Mouse (Mus musculus) MEL (cell line): ENCODE results near the gene Sh3rf3.

Source experiments
- CTCF ChIP-seq, 3 experiments: IDR thresholded peaks in 2 of 3; conservative IDR thresholded peaks in 1 of 3; 2 replicates each; pipeline ENCODE4 v1.5.1; 2011 to 2012; ENCODE audit warnings: low read length in 3 of 3, low read depth in 2 of 3, mild to moderate bottlenecking in 2 of 3, improper control_type of control experiment in 1 of 3, inconsistent platforms in 1 of 3, mixed read lengths in 1 of 3, moderate library complexity in 1 of 3; ENCODE audit not compliant: control insufficient read depth in 1 of 3, insufficient read depth in 1 of 3, poor library complexity in 1 of 3, severe bottlenecking in 1 of 3
- HCFC1 ChIP-seq: IDR thresholded peaks from 2 replicates; pipeline ENCODE4 v1.6.1; 2012; ENCODE audit warnings: low read depth, mild to moderate bottlenecking, inconsistent platforms, low read length, improper control_type of control experiment, moderate library complexity
- JUND ChIP-seq: IDR thresholded peaks from 2 replicates; pipeline ENCODE4 v1.6.1; 2011; ENCODE audit warnings: low read depth, mild to moderate bottlenecking, improper control_type of control experiment, low read length
- NELFE ChIP-seq: IDR thresholded peaks from 2 replicates; pipeline ENCODE4 v1.6.1; 2011; ENCODE audit warnings: low read depth, low read length, improper control_type of control experiment
- POLR2A ChIP-seq, 2 experiments: IDR thresholded peaks; 2 replicates each; pipeline ENCODE4 v1.6.1; 2011 to 2012; ENCODE audit warnings: low read length in 2 of 2, mild to moderate bottlenecking in 2 of 2, control low read depth in 1 of 2, improper control_type of control experiment in 1 of 2, low read depth in 1 of 2, moderate library complexity in 1 of 2; ENCODE audit not compliant: control insufficient read depth in 1 of 2, insufficient read depth in 1 of 2, poor library complexity in 1 of 2
- RAD21 ChIP-seq: IDR thresholded peaks from 2 replicates; pipeline ENCODE4 v1.6.1; 2011; ENCODE audit warnings: mild to moderate bottlenecking, low read depth, low read length, improper control_type of control experiment
- UBTF ChIP-seq: IDR thresholded peaks from 2 replicates; pipeline ENCODE4 v1.6.1; 2012; ENCODE audit warnings: low read depth, mild to moderate bottlenecking, inconsistent platforms, low read length, improper control_type of control experiment, moderate library complexity, borderline replicate concordance; ENCODE audit not compliant: insufficient read depth
- USF1 ChIP-seq: IDR thresholded peaks from 2 replicates; pipeline ENCODE4 v1.6.1; 2014; ENCODE audit warnings: low read depth, mild to moderate bottlenecking, inconsistent platforms, low read length, improper control_type of control experiment, moderate library complexity

DNA sequence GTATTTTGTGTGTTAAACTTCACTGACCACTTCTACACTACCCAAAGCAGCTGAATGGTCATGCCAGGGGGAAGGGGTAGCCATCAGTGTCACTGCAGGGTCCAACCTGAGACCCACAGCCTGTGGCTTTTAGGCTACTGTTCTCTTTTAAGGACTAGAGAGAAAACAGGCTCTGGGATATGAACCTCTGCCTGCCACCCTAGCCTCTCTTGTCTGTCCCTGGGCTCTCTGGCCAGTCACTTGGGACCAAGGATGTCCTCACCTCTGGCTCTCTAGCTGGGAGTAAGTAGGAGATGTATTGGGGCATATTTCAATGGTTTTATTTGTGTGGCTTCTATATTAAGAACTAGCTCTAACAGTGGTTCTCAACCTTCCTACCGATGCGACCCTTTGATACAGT lies 306.7 kb downstream of the Sh3rf3 start:
- no peak for TF ChIP-seq POLR2A (IDR thresholded peaks at IDR 0.05; ENCODE audit: control insufficient read depth in 1 of 2, insufficient read depth in 1 of 2, low read depth in 1 of 2, low read length in 2 of 2, poor library complexity in 1 of 2)
- no peak for TF ChIP-seq NELFE
- no peak for TF ChIP-seq USF1
- TF ChIP-seq HCFC1: no peak
- no peak for TF ChIP-seq JUND
- TF ChIP-seq UBTF: no peak
- TF ChIP-seq CTCF (IDR thresholded peaks at IDR 0.05 in 2 of 3, conservative IDR thresholded peaks at IDR 0.05 in 1 of 3; ENCODE audit: control insufficient read depth in 1 of 3, insufficient read depth in 1 of 3, low read depth in 2 of 3, low read length in 3 of 3, poor library complexity in 1 of 3, severe bottlenecking in 1 of 3): no peak
- no peak for TF ChIP-seq RAD21
